Mouse (Mus musculus): Measurements from ENCODE around the gene Gm20481. TPM values are rescaled to one million over a fixed set of nuclear protein-coding genes. Genes with fewer than 3 reads are reported as not detected.
"Not testable (repeated sequence)": the region's sequence is repeated elsewhere in the genome, so short reads cannot be mapped to it uniquely, and the experiment has no call there.

Gm20481 gene
- total RNA-seq, 2 experiments from 2014 or later: 0.60 TPM; not detected in 1

DNA sequence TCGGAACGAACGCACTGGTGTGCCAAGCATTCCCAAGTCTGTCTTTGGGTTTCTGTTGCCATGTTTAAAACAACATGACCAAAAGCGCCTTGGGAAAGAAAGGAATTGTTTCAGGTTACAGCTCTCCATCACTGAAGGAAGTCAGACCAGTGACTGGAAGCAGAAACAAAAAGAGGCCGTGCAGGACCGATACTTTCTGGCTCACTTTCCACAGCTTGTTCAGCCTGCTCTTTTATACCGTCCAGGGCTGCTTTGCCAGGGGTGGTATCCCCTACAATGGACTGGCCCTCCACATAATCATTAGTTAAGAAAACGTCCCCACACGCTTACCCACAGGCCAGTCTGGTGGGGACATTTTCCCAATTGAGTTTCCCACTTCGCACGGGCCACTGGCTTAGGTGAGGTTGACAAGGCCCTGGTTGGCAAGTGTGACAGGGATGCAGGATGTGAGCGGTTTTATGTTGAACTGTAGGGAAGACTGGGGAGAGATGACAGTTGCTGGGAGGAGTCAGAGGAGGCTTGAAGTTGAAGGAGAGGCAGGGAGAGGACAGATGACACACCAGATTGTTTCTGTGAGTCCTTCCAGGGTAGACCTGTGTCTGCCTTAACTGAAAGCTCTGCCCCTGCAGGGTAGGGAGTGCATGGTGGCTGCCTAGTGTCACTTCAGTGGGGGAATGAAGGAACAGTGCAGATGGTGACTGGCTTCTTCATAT is 32.6 kb downstream of the Gm20481 start:
- no peak for DNase-seq (ENCODE audit: low spot score in 2 of 2)

DNA sequence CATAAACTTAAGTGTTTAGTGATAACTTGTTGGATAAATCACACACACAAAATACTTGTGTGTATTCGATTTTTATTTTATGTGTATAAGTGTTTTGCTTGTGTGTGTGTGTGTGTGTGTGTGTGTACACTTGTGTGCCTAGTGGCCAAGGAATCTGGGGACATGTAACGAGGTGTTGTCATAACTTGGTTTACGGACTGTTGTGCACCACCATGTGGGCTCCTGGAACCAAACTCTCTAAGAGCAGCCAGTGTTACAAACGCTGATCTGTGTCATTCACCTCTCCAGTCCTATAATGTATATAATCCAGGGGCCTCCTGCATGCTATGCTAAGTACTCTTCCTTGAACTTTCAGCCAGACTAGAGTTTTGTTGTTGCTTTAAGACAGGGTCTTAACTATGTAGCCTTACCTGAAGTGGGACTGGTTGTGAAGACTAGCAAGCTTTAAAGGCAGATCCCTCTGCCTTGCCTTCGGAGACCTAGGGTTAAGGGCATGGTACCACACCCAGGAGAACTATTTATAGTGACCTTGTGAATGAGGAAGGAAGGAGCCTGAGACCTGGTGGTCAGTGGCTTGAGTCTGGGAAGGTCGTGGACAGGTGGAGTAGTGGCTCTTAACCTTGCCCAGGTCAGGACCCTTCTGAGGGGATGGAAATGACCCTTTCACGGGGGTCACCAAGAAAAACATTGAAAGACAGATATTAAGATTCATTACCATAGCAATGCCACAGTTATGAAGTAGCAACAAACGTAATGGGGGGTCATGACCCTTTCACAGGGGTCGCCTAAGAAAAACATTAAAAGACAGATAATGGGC is 33.5 kb downstream of the Gm20481 start:
- no peak for DNase-seq (ENCODE audit: low spot score in 2 of 2)

DNA sequence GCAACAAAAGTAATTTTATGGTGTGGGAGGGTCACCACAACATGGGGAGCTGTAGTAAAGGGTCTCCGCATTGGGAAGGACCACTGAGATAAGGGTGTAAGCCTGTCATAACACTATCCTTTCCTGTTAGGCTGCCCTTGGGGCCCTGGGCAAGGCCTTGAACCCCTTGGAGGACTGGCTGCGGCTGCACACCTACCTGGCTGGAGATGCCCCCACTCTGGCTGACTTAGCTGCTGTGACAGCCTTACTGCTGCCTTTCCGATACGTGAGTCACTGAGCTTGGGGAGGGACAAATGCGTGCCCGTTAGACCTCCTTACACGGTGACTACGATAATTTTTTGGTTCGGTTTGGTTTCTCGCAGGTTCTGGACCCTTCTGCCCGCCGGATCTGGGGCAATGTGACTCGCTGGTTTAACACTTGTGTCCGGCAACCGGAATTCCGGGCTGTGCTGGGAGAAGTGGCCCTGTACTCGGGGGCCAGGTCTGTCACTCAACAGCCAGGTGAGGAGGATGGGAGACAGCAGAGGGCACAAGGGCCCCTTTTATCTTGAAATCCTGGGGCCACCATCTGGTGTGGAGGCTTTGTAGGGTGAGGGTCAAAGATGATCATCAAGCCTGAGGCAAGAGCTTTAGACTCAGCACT is 34.5 kb downstream of the Gm20481 start:
- DNase-seq (ENCODE audit: low spot score in 2 of 2): no peak

DNA sequence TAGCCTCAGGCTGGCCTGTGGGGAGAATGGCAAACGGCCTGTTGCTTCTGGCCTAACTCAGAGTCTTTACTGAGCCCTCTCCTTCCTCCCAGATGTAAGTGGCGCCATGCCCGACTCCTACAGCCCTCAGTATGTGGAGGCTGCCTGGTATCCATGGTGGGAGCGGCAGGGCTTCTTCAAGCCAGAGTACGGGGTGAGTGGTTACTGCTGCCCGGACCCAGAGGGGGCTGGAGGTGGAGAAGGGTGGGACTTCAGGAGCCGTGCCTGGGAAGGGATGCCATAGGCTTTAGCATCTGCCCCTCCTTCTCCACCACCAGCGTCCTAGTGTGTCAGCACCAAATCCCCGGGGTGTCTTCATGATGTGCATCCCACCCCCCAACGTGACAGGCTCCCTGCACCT is 35.4 kb downstream of the Gm20481 start:
- no peak for DNase-seq (ENCODE audit: low spot score in 2 of 2)

DNA sequence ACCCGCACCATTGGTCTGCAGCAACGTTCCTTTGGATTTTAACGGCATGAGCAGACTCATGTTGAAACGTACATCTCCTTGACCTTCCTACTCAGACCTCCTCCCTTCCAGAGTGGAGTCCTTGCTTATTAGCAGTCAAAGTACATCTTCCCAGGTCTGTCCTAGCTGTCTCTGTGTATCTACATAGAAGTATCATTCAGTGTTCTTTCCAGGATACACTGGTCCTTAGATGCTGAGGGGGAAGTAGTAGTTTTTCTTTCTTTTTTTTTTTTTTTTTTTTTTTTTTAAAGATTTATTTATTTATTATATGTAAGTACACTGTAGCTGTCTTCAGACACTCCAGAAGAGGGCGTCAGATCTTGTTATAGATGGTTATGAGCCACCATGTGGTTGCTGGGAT is 36.2 kb downstream of the Gm20481 start:
- DNase-seq (ENCODE audit: low spot score in 2 of 2): not testable (repeated sequence)

DNA sequence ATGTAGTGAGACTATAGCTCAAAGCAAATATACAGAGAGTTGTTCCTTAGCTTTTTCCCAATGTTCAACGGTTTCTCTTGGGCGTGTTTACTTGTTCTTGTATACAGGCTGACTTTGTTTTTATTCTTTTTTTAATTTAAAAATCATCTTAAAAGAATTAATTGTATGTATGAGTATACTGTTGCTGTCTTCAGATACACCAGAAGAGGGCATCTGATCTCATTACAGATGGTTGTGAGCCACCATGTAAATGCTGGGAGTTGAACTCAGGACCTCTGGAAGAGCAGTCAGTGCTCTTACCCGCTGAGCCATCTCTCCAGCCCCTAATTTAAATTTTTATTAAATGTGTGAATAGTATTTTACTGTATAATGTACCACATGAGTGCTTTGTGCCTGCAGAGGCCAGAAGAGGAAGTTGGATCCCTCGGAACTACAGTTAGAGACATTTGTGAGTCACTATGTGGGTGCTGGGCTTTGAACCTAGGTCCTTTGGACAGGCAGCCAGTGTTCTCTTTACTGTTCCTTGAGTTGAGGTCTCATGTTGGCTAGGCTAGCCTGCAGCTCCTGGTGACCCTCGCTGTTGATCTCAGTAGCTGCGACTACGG is 37.8 kb downstream of the Gm20481 start:
- no peak for DNase-seq (ENCODE audit: low spot score in 2 of 2)

DNA sequence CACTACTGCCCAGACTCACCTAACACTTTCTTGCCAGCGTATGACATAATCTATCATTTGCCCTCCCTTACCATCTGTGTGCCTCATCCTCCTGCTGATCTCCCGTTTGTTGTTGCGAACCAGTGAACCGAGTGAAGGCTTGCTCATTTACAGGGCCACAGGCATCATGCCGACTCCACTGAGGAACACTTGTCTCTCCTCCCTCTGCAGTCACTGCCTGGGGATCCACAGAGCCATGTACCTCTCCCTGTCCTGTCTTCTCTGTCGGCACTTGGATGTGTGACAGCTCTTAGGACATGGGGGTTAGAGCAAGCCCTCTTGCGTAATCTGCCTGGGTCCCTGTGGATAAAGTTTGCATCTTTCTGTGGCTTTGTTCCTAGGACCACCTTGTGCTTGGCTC is 39.9 kb downstream of the Gm20481 start:
- DNase-seq (ENCODE audit: low spot score in 2 of 2): no peak

DNA sequence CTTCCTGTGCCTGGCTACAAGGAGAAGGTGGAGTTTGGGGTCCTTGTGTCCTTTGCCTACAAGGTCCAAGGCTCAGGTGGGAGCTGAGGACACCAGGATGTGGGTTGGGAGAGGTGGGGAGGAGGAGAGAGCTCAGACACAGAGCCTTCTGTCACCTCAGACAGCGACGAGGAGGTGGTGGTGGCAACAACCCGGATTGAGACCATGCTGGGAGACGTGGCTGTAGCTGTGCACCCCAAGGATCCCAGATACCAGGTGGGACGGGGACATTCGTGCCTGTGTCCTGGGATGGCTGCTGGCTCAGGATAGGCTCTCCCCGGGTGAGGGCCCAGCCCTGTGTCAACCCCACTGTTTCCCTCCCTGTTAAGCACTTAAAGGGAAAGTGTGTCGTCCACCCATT is 41.7 kb downstream of the Gm20481 start:
- no peak for DNase-seq (ENCODE audit: low spot score in 2 of 2)

DNA sequence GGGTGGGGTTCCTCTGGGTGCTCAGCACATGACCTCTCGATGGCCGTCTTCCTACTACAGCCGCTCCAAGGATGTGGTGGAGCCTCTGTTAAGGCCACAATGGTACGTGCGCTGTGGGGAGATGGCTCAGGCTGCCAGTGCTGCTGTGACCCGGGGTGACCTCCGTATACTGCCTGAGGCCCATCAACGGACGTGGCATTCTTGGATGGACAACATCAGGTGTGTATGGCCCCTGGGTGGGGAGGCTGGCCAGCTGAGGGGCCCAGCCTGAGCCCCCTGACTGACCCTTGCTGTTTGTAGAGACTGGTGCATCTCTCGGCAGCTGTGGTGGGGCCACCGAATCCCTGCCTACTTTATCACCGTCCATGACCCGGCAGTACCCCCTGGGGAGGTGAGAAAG is 42.7 kb downstream of the Gm20481 start:
- DNase-seq (ENCODE audit: low spot score in 2 of 2): no peak

DNA sequence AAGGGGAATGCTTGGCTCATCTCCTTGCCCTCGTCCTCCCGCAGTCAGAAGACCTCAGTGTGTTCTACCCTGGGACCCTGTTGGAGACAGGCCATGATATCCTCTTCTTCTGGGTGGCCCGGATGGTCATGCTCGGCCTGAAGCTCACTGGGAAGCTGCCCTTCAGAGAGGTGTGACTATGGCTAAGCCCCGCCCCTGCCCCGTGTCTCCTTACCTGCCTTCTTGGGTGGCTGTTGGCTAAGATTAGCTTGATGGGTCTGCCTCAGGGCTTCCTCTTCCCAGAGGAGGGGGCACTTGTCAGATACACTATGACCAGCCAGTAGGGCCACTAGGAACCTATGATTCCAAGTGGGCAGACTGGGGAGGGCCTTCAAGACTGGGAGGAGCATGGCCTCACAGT is 43.5 kb downstream of the Gm20481 start:
- DNase-seq (ENCODE audit: low spot score in 2 of 2): no peak

DNA sequence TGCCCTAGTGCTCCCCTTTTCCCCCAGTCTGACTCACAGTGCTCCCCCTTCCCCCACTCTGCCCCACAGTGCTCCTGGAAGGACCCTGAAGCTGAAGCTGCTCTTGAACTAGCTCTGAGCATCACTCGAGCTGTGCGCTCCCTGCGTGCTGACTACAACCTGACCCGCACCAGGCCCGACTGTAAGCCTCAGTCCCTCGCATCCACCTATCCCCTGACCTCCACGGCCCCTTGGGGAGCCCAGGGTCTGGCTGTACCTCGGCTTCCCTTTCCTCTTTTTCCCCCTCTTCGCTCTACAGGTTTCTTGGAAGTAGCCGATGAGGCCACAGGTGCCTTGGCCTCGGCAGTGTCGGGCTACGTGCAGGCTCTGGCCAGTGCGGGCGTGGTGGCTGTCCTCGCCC is 45.6 kb downstream of the Gm20481 start:
- DNase-seq (ENCODE audit: low spot score in 2 of 2): no peak

DNA sequence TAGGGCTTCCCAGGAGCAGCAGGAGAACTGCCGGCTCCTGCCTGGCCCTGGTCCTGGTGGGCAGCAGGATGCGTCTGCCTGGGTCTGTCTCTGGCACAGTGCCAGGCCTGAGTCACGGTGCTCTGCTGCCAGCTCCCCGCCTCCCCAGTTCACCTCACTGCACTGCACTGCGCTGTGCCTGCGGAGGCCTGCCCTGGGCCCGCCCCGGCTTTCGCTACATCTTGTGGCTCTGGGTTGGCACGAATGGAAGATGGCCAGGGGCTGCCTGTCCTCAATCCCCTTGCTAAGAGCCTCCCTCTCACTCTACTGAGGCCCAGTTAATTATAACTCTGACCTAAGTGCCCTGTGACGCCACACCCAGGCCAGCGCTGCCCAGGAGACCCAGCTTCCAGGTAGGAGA is 46.7 kb downstream of the Gm20481 start, which contains the start of gene Vwa7:
TSS of gene Vwa7 (plus strand) at position 204 of the 400 bp plus-strand sequence.
- peak; percentile 40 to 48 for DNase-seq (ENCODE audit: low spot score in 2 of 2)

DNA sequence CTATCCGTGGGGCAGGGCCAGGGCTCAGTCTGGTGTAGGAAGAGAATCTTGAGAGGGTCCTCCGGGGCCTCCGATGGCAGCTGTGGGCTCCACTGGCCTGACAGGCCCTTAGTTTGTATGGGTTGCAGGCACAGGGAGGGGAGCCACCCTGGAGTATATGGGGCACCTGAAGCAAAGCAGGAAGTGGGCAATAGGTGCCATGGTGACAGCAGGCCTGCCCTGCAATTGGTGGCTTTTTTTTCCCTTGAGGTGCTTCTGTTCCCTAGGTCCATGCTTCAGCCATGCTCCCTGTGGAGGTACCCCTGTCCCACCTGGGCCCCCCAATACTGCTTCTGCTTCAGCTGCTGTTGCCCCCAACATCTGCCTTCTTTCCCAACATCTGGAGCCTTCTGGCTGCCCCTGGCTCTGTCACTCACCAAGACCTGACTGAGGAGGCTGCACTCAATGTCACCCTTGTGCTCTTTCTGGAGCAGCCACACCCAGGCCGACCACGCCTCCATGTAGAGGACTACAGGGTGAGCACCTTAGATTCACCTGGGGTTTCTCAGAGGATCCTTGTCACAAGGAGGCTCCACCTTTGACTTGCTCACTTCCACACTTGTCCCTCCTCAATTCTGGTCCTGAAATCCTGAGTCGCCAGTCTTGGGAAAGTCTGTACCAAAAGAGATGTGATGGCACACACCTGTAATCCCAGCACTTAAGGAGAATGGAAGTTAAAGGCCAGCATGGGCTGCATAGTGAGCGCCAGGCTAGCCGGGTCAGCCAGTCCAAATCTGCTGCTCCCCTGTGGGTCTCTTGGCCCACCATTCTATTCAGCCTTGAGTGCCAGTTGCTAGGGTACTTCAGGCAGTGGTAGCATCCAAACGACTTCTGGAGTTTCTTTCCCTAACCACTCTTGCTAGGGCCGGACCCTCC is 47.3 kb downstream of the Gm20481 start:
- DNase-seq (ENCODE audit: low spot score in 2 of 2): no peak

DNA sequence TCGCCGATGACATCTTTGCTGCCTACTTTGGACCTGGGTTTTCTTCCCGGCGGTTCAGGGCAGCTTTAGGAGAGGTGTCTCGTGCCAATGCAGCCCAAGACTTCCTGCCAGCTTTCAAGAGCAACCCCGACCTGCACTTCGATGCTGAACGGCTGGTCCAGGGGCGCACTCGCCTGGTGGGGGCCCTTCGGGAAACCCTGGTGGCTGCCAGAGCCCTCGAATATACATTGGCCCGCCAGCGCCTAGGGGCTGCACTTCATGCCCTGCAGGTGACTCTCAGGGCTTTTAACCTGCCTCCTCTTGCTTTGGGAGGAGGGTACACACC is 48.0 kb downstream of the Gm20481 start:
- DNase-seq (ENCODE audit: low spot score in 2 of 2): no peak

DNA sequence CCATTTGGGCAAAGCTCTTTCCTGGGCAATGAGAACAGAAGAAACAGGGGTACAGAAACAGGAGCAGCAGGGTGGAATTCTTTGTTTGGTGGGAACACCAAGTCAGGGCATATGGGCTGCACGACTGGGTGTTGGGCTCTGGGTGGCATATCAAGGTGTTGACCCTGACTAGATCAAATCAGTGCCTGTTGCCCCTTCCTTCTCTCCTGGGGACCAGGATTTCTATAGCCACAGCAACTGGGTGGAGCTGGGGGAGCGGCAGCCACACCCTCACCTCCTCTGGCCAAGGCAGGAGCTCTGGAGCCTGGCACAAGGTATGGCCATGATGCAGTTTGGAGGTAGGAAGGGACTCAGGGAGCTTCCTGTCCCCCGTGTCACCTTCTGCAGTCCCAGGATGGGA is 48.5 kb downstream of the Gm20481 start:
- DNase-seq (ENCODE audit: low spot score in 2 of 2): no peak

DNA sequence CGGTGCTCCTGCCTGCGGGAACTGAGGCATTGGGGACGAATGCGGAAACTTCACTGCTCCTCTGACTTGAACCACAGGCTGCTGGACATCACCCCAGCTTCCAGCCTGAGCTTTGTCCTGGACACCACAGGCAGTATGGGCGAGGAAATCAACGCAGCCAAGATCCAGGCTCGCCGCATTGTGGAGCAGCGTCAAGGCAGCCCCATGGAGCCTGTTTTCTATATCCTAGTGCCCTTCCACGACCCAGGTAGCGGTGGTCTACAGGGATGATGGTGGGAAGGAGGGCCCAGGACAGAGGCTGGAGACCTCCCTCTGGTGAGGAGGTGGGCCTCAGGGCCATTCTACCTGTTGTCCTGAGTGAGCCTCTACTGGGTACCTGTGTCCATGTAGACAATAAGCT is 50.2 kb downstream of the Gm20481 start:
- no peak for DNase-seq (ENCODE audit: low spot score in 2 of 2)

DNA sequence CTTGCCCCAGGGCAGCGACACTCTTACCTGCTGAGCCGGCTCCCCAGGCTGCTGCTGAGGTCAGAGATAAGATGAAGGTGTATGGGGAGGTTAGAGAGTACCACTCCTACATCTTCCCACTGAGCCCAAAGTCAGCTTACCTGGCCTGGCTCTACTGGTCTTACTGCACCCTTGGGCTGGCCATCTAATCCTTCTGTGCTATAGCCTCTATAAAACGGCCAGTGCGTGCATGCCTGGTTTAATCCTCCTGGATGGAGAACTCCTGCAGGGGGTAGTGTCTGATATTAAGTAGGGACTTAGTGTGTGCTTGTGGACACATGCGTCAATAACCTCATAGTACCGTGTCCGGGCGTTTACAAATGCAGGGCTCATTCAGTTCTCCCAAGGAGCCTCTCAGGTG is 50.8 kb downstream of the Gm20481 start:
- no peak for DNase-seq (ENCODE audit: low spot score in 2 of 2)

DNA sequence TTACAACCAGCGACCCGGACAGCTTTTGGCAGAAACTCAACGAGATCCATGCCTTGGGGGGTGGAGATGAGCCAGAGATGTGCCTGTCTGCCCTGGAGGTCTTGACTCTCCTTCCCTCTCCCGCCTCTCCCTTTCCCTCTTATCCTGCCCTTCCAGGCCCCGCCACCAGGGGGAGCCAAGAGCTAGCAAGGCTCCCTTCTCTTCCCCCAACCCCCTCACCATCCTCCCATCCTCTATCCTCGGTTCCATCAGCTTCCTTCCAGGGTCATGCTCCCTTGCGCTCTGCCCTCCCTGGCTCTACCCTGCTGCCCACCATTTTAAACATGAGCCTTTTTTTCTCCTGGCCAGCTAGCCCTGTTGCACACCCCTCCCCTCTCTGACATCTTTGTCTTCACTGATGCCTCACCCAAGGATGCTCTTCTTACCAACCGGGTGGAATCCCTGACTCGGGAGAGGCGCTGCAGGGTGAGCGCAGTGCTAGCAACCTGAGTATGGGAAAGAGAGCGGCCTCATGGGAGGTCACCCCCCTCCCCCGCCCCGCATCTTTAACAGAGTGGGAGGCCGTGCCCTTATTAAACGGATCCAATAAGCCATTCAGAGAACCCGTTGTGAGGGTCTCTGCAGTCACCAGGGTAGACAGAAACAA is 51.6 kb downstream of the Gm20481 start:
- DNase-seq (ENCODE audit: low spot score in 2 of 2): peak; percentile 90 to 93

Data from adrenal gland, adult 18-20 months (tissue).